Comparison of ENCODE assay signal across 13 mouse cellular contexts in genomic region chr9:23464981-23465630, GRCm38 (mm10).
A peak's percentile ranks its signal among the peaks of the same experiment; 100 is the strongest.
DNase-seq lines count a peak whose midpoint lies in the region; ATAC-seq and TF ChIP-seq lines count a peak whose summit lies in the region.
"Had no signal": no experiment of that assay in that cellular context is flagged by ENCODE, and none has a peak within 500 bp of the region (broad histone marks: within the 10 kb centered on the region; RNA-seq: fewer than 3 reads in every experiment).

No protein-coding gene starts in this region.

- no peaks in the 10 kb centered on the region for H3K36me3 ChIP-seq in heart, embryonic 12.5 days
- H3K36me3 ChIP-seq in myocyte (ENCODE audit: control insufficient read depth, insufficient read depth): no peaks in the 10 kb centered on the region
- H3K36me3 ChIP-seq in midbrain, embryonic 11.5 days (ENCODE audit: control insufficient read depth, insufficient read depth, low read length): no peaks in the 10 kb centered on the region
- H3K36me3 ChIP-seq in hindbrain, embryonic 13.5 days: no peaks in the 10 kb centered on the region
- H3K36me3 ChIP-seq: forebrain, embryonic 12.5 days; liver, embryonic 12.5 days had no signal

- no peaks in the 10 kb centered on the region for H3K27me3 ChIP-seq in heart, embryonic 12.5 days (replicated peaks)
- no peaks in the 10 kb centered on the region for H3K27me3 ChIP-seq in myocyte (ENCODE audit: control insufficient read depth, insufficient read depth, insufficient read length)
- H3K27me3 ChIP-seq in midbrain, embryonic 11.5 days (ENCODE audit: control insufficient read depth, insufficient read depth, low read length): no peaks in the 10 kb centered on the region
- no peaks in the 10 kb centered on the region for H3K27me3 ChIP-seq in hindbrain, embryonic 13.5 days
- H3K27me3 ChIP-seq: forebrain, embryonic 12.5 days; liver, embryonic 12.5 days; megakaryocyte, embryonic 14.5 days had no signal

- ATAC-seq in heart, embryonic 12.5 days (ENCODE audit: insufficient number of reproducible peaks, low FRiP score): no peak
- no peak for ATAC-seq in midbrain, embryonic 11.5 days (ENCODE audit: low FRiP score)
- no peak for ATAC-seq in hindbrain, embryonic 13.5 days (ENCODE audit: low FRiP score)
- ATAC-seq: intestine, postnatal 0 days; liver, embryonic 12.5 days had no signal

- H3ac ChIP-seq in myocyte (ENCODE audit: control insufficient read depth, insufficient read length): no peak overlapping the region

- H3K79me2 ChIP-seq in myocyte (ENCODE audit: control insufficient read depth, insufficient read depth): no peaks in the 10 kb centered on the region

- no peak overlapping the region for H3K4me2 ChIP-seq in heart, embryonic 12.5 days
- H3K4me2 ChIP-seq in myocyte (ENCODE audit: low read depth): peak overlapping the region; percentile 56
- no peak overlapping the region for H3K4me2 ChIP-seq in midbrain, embryonic 11.5 days
- no peak overlapping the region for H3K4me2 ChIP-seq in hindbrain, embryonic 13.5 days
- H3K4me2 ChIP-seq: forebrain, embryonic 12.5 days; liver, embryonic 12.5 days had no signal

- H3K27ac ChIP-seq in heart, embryonic 12.5 days (ENCODE audit: poor library complexity, severe bottlenecking): no peak overlapping the region
- H3K27ac ChIP-seq in midbrain, embryonic 11.5 days (ENCODE audit: low read depth, low read length): no peak overlapping the region
- H3K27ac ChIP-seq in hindbrain, embryonic 13.5 days: no peak overlapping the region
- H3K27ac ChIP-seq: forebrain, embryonic 12.5 days; layer of hippocampus, adult 2 months; liver, embryonic 12.5 days had no signal

- WGBS in heart, embryonic 12.5 days: 73% methylated on average over 7 of the region's 7 CpGs
- WGBS in midbrain, embryonic 11.5 days: 87% methylated on average over 7 of the region's 7 CpGs
- WGBS in hindbrain, embryonic 13.5 days: 85% methylated on average over 7 of the region's 7 CpGs

- H3K9me3 ChIP-seq in heart, embryonic 12.5 days (replicated peaks): no peaks in the 10 kb centered on the region
- H3K9me3 ChIP-seq in midbrain, embryonic 11.5 days (ENCODE audit: control insufficient read depth, low read length): no peaks in the 10 kb centered on the region
- H3K9me3 ChIP-seq in hindbrain, embryonic 13.5 days: no peaks in the 10 kb centered on the region
- H3K9me3 ChIP-seq: forebrain, embryonic 12.5 days; liver, embryonic 12.5 days; megakaryocyte, embryonic 14.5 days had no signal

- DNase-seq in heart, adult 9 months (ENCODE audit: low spot score in 2 of 2): peak; percentile 29 to 44
- peak; percentile 78 for DNase-seq in NIH3T3 (ENCODE audit: low read depth)
- peak; percentile 44 to 45 for DNase-seq in adrenal gland, postnatal 36 days
- DNase-seq in midbrain, embryonic 11.5 days (ENCODE audit: low spot score, missing footprints): no peak
- DNase-seq: cerebellum, postnatal 14 days had no signal

- no peak overlapping the region for H3K4me3 ChIP-seq in heart, embryonic 12.5 days
- H3K4me3 ChIP-seq in myocyte: no peak overlapping the region
- no peak overlapping the region for H3K4me3 ChIP-seq in midbrain, embryonic 11.5 days (ENCODE audit: low read depth, low read length)
- no peak overlapping the region for H3K4me3 ChIP-seq in hindbrain, embryonic 13.5 days
- H3K4me3 ChIP-seq: forebrain, embryonic 12.5 days; layer of hippocampus, adult 2 months; liver, embryonic 12.5 days; megakaryocyte, embryonic 14.5 days had no signal

- H3K4me1 ChIP-seq in heart, embryonic 12.5 days (replicated peaks): peaks cover 12% of the 10 kb centered on the region
- H3K4me1 ChIP-seq in midbrain, embryonic 11.5 days (ENCODE audit: control insufficient read depth, insufficient read depth, low read length): no peaks in the 10 kb centered on the region
- peaks cover 10% of the 10 kb centered on the region; the same call in 1 of the 2 replicates for H3K4me1 ChIP-seq in hindbrain, embryonic 13.5 days (replicated peaks)
- H3K4me1 ChIP-seq: liver, embryonic 12.5 days; megakaryocyte, embryonic 14.5 days had no signal

- no peak for TF ChIP-seq POLR2A in myocyte (IDR thresholded peaks at IDR 0.05; ENCODE audit: insufficient read length, low read depth)

- H3K9ac ChIP-seq in heart, embryonic 12.5 days: no peak overlapping the region
- H3K9ac ChIP-seq in midbrain, embryonic 11.5 days (ENCODE audit: low read length): no peak overlapping the region
- H3K9ac ChIP-seq in hindbrain, embryonic 13.5 days: no peak overlapping the region
- H3K9ac ChIP-seq: forebrain, embryonic 12.5 days; liver, embryonic 12.5 days had no signal

TF ChIP-seq in myocyte, 11 proteins besides CTCF, POLR2A, EP300 and RAD21:
- peak; percentile 83 for TF ChIP-seq USF1 (IDR thresholded peaks at IDR 0.05; ENCODE audit: low read depth)
- peak; percentile 86 for TF ChIP-seq CEBPB (IDR thresholded peaks at IDR 0.05; ENCODE audit: insufficient read depth, poor library complexity, severe bottlenecking)
- TF ChIP-seq REST (IDR thresholded peaks at IDR 0.05; ENCODE audit: insufficient read depth, insufficient read length): no peak
